Mouse (Mus musculus) stomach, embryonic 15.5 days (tissue): Measurements from ENCODE around the gene Zxdc. TPM values are rescaled to one million over a fixed set of nuclear protein-coding genes. Genes with fewer than 3 reads are reported as not detected.

Source experiments
- polyA plus RNA-seq: library from polyadenylated mRNA; unstranded; fragments of >200 nt; fragmentation: Nextera tagmentation; extraction: Ambion mirVana; gene quantifications from 2 replicates; pipeline ENCODE4 v1.2.1, GENCODE M21; 2015

Gene Zxdc
- polyA plus RNA-seq, 1 experiment from 2014 or later, result 7.7 TPM

Other genes starting within 250 kb of the Zxdc start
- gene Vmn1r51, start 246.9 kb upstream of the Zxdc start, polyA plus RNA-seq, result 0.03 TPM in 1 of 2 replicates, not detected in the other
- gene Vmn1r52, start 194.7 kb upstream of the Zxdc start, polyA plus RNA-seq, result not detected in 2 replicates
- not detected in 2 replicates for gene V1ra8, start 166.7 kb upstream of the Zxdc start, polyA plus RNA-seq
- gene Vmn1r53, start 145.1 kb upstream of the Zxdc start, polyA plus RNA-seq, result not detected in 2 replicates
- not detected in 2 replicates for gene Vmn1r54, start 123.2 kb upstream of the Zxdc start, polyA plus RNA-seq
- gene BC048671, start 68.3 kb upstream of the Zxdc start, polyA plus RNA-seq, result not detected in 2 replicates
- gene Chst13, start 44.3 kb upstream of the Zxdc start, polyA plus RNA-seq, result 0.94 and 1.7 TPM in 2 replicates
- gene Uroc1, start 36.2 kb upstream of the Zxdc start, polyA plus RNA-seq, result 0.46 and 1.2 TPM in 2 replicates
- 0.40 and 0.57 TPM in 2 replicates for gene Cfap100, start 59.3 kb downstream of the Zxdc start, polyA plus RNA-seq
- gene Klf15, start 93.1 kb downstream of the Zxdc start, polyA plus RNA-seq, result 11.5 and 13.5 TPM in 2 replicates
- gene Aldh1l1, start 116.9 kb downstream of the Zxdc start, polyA plus RNA-seq, result 10.1 and 10.5 TPM in 2 replicates
- 6.8 and 7.7 TPM in 2 replicates for gene Slc41a3, start 235.2 kb downstream of the Zxdc start, polyA plus RNA-seq